Mouse (Mus musculus): Measurements from ENCODE around the gene Carmil2. TPM values are rescaled to one million over a fixed set of nuclear protein-coding genes. Genes with fewer than 3 reads are reported as not detected.

Carmil2 gene
- total RNA-seq (2021) (1 to 10 TPM; 2.0 to 2.9 TPM), polyA plus RNA-seq (2012; rRNA removed) (3.3 and 4.2 TPM in 2 replicates)
- long read RNA-seq, partial matches to known transcripts = 3 of 7 reads
- long read RNA-seq, other reads (novel, unspliced or antisense) = 4 of 7 reads

DNA sequence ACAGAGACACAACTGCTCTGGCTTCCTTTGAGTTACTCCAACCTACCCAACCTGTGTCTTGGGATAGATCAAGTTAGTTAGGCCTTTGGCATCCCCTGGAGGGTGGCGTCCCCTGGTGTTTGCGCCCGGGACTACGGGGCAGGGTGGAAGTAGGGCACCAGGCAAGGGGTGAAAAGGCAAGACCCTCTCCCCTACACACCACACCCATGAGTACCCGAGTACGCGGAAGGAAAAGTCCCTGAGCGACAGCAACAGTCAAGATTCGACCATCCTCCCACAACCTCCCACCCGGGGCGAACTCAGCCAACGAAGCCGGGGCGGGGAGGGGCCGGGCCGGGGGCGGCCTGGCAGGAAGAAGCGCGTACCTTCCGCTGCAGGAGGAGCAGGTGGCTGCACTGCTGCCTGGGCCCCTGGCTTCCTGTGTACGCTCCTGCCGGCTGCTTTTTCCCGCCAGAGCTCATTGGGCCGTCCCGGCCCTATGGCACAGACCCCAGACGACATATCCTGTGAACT is at the start of gene Carmil2:
TSS of gene Carmil2 (plus strand) at position 479 of the 513 bp plus-strand sequence.
- DNase-seq = peak; percentile 52

DNA sequence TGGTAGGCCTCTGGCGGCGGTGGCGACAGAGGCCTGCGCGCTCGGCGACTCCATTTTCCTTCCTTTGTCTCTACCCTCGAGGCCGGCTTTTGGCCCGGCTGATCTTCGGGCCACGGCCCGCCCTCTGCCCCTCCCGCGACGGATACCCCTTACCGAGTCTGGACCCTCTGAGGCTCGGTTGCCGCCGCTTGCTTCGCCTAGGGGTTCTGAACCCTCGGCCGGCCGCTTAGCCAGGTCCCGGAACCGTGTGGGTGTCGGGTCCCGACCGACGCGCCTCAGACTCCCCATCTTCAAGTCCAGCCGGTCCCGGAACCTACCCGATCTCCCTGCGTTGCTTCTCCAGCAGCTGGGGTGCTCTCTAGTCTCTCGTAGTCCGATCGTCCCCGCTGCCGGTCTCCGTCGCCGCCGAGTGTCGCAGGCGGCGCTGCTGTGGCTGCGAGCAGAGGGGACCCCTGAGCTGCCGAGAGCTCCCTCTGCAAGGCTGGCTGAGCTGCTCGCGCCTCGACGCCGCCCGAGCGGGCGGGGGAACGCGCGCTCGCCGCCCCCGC is 49.0 kb upstream of the Carmil2 start, which contains the start of gene Agrp:
TSS of gene Agrp (minus strand) at position 431 of the 548 bp plus-strand sequence.
- no peak for DNase-seq

DNA sequence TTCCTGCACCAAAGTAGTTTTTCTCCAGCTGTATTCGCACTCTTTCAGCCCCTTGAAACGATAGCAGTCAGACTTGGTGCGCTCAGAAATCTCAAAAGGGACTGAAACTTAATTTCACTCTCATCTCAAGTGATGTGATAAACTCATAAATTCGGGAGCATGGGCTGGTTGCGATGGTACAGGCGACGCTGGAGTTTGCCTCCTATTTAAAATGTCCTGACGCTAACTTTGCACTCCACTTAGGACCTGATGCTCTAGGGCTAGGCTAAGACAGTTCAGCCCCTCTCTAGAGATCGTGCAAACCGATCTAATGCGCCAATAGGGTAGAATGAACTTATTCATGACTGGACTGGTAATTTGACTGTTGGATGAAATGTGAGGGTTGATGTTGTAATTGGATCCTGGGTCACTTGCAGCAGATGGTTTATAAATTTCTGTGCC is 48.5 kb upstream of the Carmil2 start:
- no peak for DNase-seq

DNA sequence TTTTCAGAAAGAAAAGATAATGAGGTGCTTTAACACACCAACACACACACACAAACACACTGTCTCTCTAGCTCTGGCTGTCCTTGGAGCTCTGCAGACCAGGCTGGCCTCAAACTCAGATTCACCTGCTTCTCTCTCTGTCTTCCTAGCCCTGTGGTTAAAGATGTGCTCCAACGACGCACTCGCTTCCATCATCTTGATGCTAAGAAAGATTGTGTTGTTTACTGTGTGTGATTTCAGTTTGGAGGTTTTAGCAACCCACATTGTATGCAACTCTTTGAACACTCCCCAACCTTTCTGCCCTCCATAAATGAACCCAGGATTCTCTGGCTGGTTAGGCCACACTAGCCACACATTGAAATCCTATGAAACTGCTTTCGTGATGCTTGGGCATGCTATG is 47.6 kb upstream of the Carmil2 start:
- no peak for DNase-seq

DNA sequence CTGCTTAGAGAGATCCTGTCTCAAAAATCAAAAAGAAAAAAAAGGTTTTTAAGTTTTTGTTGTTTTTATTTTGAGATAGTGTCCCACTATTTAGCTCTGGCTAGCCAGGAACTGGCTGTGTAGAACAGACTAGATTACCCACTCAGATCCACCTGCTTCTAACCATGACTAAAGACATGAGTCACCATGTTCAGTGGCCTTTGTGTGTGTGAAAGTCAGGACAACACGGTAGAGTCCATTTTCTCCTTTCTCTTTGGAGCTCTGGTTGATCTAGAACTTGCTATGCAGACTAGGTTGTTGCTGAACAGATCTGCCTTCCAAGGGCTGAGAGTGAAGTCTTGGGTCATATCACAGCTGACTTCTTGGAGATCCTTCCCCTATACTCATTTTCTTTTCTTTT is 46.2 kb upstream of the Carmil2 start:
- DNase-seq = no peak

DNA sequence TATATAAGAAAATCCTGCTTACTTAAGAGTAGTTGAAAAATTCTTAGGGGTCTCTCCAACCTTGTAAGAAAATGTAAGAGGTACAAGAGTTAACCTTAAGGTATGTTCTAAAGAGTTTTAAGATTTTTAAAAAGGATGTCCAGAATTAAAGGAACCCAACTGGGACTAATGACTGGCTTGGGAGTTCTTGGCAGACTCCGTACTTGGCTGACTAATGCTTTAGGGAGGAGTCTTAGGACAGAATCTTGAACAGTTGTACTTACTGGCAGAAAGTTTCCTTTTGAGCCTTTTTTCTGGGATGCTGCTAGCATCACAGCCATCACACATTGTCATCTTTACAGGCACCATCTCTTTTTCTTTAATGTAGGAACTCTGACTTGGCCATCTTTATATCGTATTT is 45.6 kb upstream of the Carmil2 start:
- no peak for DNase-seq

DNA sequence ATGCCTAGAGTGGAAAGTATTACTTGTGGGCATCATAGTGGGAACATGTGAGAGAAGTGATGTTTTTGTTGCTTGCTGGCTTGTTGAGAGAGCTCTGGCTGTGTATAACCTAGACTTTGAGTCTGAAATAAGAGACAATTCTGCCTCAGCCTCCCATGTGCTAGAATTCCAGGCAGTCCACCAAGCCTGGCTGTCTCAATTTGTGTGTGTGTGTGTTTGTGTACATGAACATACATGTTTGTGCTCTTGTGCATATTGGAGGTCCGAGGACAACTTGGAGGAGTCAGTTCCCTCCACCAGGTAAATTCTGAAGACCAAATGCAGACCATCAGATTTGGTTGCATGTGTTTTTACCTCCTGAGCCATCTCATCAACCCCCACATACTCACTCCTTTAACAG is 40.9 kb upstream of the Carmil2 start:
- no peak for DNase-seq

DNA sequence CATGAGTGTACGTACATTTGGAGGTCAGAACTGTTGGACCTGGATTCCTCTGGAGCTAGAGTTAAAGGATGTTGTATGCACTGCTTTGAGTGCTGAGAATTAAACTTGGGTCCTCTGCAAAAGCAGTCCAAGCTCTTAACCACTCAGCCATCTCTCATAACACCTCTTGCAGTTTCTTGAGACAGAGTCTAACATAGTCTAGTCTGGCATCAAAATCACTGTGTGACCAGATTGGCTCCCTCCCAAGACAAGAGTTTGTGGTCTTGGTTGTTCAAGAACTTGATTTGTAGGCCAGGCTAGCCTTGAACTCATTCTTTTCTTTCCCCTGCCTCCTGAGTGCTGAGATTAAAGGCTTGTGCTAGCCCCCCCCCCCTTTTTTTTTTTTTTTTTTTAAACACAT is 37.1 kb upstream of the Carmil2 start:
- peak; percentile 47 for DNase-seq

DNA sequence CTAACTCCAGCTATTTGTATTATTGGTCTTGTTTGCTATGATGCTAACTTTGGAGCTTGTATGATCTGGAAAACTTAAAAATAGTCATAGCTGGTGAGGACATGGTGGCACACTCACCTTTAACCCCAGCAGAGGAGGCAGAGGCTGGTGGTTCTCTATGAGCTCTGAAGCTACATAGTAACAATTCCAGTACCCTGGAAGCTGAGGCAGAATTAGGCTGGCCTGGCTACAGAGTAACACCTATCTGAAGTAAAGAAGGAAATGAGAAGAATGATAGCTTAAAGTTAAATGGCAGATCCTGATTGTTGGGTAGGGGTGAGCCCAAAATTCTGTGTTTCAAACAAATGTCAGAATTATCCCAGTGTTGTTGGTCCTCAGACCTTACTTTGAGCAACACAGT is 28.4 kb upstream of the Carmil2 start:
- no peak for DNase-seq

DNA sequence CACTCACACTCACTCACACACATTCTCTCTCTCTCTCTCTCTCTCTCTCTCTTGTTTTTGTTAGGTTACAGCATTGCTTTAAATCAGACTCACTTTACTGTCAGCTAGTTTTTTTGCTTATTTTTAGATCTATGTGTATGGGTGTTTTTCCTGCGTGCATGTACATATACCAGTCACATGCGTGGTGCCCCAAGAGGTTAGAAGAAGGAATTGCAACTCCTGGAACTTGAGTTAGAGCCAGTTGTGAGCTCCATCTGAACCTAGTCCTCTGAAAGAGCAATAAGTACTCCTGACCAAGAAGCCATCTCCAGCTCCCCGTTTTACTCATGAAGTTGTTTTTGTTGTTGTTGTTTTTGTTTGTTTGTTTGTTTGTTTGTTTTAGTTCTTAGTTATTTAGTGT is 24.9 kb upstream of the Carmil2 start:
- DNase-seq = no peak

DNA sequence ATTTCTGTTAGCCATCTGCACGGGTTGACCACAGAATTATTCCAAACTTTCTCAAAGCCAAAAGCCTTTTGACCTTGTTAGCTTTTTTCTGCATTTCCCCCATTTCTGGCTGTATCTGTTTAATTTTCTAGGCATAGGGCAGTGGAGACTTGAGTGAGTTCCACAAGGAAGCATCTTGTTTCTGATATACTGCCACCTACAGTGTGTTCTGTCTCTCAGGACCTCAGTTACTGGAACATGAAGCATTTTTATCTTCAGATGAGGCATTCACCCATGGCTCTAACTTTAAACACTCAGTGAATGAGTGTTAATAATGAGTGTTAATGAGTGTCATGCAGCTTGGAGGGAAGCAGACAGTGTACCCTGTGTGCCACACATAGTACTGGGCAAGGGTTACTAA is 8.2 kb upstream of the Carmil2 start:
- no peak for DNase-seq

DNA sequence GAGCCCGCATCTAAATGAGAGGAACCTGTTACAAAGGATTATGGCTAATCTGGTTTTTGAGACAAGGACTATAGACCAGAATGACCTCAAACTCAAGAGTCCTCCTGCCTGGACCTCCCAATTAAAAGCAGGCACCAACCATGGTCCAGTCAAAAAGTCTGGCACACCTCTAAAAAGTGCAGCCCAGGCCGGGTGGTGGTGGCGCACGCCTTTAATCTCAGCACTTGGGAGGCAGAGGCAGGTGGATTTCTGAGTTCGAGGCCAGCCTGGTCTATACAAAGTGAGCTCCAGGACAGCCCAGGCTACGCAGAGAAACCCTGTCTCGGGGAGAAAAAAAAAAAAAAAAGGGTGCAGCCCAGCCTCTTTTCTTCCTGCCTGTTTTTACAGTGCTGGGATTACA is 749 bp upstream of the Carmil2 start:
- no peak for DNase-seq

DNA sequence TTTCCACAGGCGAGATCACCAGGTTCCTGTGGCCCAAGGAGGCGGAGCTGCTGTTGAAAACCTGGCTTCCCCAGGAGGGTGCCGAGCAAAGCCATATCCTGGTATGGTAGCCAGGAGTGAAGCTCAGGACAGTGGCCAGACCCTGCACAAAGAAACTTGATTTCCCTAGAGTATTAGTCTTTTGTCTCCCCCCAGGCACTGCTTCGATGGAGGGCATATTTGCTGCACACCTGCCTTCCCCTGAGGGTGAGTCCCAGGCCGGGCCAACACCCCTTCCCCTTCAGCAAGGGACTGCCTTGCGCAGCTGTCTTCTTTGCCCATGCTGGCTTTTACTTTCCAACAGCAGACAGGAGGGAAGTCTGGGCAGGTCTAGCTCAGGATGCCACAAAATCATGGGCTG is 477 bp downstream of the Carmil2 start:
- no peak for DNase-seq

DNA sequence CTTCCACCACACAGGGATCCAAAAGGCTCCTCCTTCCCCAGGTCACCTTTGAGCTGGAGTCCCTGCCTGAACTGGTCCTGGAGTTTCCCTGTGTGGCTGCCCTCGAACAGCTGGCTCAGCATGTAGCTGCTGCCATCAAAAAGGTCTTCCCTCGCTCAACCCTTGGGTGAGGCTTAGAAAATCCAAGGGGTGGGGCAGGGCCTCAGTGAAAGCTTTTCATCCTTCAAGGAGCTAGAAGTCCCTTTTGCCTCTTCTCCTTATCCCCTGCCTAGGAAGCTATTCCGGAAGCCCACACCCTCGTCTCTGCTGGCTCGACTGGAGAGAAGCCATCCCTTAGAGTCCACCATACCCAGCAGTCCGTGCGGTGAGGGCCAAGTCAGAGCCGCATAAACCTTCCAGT is 1.4 kb downstream of the Carmil2 start:
- no peak for DNase-seq

DNA sequence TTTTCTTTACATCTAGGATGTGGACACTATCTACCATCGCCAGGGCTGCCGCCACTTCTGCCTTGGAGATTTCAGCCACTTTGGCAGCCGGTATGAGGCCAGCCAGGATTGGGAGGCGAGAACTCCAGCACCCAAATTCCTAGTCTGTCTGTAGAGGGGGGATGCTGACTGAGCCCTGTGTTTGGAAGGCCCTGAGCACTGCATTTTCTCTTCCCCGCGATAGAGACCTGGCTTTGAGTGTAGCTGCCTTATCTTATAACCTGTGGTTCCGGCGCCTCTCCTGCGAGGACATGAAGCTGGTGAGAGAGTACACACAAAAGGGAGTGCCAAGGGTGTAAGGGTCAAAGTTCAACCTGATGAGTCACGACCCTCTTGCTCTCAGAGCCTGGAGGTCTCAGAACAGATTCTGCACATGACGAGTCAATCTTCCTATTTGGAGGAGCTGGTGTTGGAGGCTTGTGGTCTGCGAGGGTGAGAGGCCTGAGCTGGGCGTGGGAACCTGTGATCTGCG is 2.2 kb downstream of the Carmil2 start:
- no peak for DNase-seq

DNA sequence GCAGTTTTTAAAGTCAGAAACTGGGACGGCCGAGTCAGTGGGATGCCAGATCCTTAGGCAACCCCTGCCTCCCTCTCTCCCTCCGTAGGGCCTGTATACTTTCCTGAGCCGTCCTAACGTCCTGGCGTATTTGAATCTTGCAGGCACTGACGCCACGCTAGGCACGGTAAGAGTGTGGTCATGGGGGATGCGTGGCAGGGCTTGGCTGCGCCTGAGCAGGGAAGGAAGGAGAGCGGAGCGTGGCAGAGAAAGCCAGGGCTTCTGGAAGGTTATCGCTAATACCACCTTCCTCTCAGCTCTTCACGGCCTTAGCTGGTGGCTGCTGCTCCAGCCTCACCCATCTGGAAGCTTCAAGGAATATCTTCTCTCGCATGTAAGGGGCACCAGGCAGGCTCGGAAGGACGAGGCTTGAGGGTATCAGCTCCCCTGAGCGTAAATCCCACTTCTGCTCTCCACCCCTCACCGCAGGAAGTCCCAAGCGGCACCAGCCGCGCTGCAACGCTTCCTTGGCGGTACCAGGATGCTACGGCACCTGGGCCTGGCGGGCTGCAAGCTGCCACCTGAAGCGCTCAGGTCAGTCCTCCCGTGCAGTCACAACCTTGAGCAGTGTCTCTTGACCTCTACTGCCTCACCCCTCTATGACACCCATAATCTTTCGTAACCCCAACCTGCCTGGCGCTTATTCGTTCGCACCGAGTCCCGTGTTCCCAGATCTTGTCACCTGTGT is 3.3 kb downstream of the Carmil2 start:
- no peak for DNase-seq

DNA sequence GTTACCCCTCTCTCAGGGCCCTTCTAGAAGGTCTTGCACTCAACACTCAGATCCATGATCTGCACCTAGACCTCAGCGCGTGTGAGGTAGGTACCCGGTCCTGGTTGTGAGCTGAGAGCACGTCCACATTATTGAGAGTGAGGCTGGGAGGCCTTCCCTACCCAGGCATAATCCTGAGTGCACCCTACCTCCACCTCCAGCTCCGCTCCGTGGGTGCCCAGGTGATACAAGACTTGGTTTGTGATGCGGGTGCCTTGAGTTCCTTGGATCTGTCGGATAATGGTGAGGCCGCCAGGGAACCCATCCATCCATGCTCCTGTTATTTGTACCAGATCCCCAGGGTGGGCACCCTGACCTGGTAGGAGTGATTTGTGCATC is 3.9 kb downstream of the Carmil2 start:
- DNase-seq = no peak

DNA sequence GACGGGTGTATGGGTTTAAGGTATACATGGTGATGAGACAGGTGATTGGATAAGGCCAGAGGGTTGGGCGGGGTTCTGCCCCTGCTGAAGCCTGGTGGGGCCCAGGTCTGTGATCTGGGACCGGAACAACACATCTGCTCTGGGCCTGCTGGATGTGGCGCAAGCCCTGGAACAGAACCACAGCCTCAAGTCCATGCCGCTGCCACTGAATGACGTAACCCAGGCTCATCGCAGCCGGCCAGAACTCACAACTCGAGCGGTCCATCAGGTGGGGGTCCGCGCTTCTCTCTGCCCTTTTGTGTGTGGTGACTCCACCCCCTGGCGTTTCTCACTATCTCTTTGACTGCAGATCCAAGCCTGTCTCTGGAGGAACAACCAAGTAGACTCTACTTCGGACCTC is 4.9 kb downstream of the Carmil2 start:
- no peak for DNase-seq

DNA sequence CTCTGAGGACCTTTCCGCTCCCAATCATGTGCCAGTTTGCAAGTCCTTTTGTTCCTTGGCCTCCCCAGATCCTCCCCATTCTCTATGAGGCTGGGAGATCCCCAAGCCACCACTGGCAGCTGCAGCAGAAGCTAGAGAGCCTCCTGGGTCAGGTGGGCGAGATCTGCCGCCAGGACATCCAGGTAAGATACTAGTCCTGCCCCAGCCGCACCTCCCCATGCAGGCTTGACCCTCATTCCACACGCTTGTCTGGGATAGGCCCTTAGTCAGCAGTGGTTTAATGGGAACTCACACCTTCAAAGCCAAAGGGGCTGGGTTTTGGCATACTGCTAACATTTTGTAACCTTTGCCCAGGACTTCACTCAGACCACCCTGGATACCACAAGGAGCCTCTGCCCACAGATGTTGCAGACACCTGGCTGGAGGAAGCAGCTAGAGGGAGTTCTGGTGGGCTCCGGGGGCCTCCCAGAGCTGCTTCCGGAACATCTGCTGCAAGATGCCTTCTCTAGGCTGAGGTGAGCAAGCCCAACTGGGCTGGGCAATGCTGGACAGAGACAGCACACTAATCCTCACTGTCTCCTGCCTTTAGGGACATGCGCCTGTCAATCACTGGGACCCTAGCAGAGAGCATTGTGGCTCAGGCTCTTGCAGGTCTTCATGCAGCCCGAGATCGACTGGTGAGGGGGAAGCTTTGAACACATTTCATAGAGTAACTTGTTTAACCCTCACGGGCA is 6.5 kb downstream of the Carmil2 start:
- DNase-seq = no peak

DNA sequence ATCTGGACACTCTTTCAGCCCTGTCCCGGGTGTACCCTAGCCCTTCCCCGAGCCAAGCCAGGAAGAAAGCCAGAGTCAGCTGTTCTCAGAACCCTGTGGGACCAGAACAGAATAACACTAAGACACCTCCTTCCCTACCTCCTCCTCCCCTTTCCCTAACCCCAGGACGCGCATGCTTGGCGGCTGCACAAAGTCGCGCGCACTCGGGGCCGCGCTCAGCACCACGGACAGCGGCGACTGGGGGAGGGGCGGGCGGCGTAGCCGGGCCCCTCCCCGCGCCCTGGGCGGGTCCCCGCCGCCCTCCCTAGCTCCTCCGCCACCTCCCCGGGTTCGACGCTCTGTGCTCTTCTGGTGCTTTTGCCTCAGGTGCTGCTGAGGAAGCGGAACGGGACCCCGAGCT is 7.6 kb downstream of the Carmil2 start:
- DNase-seq = peak; percentile 83

DNA sequence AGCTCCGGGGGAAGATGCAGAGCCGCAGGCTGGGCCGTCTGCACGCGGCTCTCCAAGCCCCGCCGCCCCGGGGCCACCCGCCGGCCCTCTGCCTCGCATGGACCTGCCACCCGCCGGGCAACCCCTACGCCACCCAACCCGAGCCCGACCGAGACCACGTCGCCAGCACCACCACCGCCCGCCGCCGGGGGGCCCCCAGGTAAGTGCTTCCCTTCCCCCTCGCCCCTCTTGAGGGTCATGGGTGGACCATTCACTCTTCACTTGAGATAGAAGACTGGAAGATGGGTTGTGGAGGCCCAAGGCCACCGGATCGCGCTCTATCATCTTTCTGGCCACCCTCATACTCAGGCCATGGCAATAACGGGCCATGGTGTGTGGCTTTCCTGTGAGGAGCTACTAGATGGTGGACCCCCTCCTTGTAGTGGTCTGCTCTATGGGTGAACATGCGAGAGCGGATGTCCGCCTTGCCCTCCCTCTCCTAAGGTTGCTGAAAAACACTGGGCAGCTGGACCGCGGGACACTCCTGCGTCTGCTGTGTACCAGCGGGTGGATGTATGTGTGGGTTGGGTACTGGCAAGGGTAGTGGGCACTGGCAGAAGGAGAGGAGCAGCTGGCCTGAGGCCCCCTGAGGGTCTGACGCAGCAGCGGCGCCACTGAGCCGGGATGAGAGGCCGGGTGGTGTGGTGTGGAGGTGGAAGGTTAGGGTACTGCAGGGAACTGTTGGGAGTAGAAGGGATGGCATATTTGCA is 8.2 kb downstream of the Carmil2 start:
- no peak for DNase-seq

All from adrenal gland, adult 2 months (tissue).